Mouse (Mus musculus): ENCODE results near the gene Lrrc72.

DNA sequence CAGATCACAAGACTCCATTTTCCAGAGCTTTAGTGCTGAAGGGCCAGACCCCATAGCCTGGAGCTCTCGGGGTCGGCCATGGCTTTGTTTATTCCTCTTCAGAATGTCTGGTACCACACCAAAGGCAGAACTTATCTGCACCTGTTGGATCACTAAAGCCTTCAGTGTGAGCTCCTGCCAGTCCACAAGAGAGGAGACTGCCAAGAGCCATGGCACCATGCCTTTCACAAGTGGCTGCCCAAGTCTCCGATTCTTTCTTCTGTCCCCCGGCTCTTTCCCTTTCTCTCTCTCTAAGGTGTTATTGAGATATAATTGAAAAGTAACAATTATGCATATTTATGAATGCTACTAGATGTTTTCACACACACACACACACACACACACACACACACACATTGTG is 43.1 kb downstream of the Lrrc72 start:
- TF ChIP-seq UBTF (IDR thresholded peaks at IDR 0.05; ENCODE audit: low read depth, low read length) (no peak), ZNF384 (IDR thresholded peaks at IDR 0.05; ENCODE audit: low read depth, low read length) (no peak), CTCF (conservative IDR thresholded peaks at IDR 0.05 in 1 of 2, IDR thresholded peaks at IDR 0.05 in 1 of 2; ENCODE audit: low read depth in 2 of 2, low read length in 2 of 2) (no peak), USF2 (conservative IDR thresholded peaks at IDR 0.05; ENCODE audit: low read depth, low read length) (no peak), EP300 (IDR thresholded peaks at IDR 0.05; ENCODE audit: low read length) (no peak), POLR2A (IDR thresholded peaks at IDR 0.05; ENCODE audit: low read depth, low read length) (no peak), MAFK (IDR thresholded peaks at IDR 0.05; ENCODE audit: insufficient replicate concordance, low read length) (no peak), RCOR1 (conservative IDR thresholded peaks at IDR 0.05; ENCODE audit: low read depth, low read length) (no peak)
